Mouse (Mus musculus) neural tube, embryonic 11.5 days (tissue): Measurements from ENCODE around the gene Inka1. TPM values are rescaled to one million over a fixed set of nuclear protein-coding genes. Genes with fewer than 3 reads are reported as not detected.
A peak's percentile ranks its signal among the peaks of the same experiment; 100 is the strongest.

ENCODE experiments used
- ATAC-seq: fragments of 200-750 bp; cut with Nextera tagmentation; 2 replicates; pipeline ENCODE4 v1.8.0; 2017; ENCODE audit warnings: moderate number of reproducible peaks, mild to moderate bottlenecking, moderate TSS enrichment, moderate library complexity; ENCODE audit not compliant: insufficient read depth, low FRiP score, low TSS enrichment
- DNase-seq: peaks from one replicate; pipeline ENCODE4 v3.0.0-alpha.2; 2015; ENCODE audit warnings: low spot score
- H3K27ac ChIP-seq: fragments of 300-500 bp; sonication (generic); 2 replicates; pipeline ENCODE4 v1.5.1; 2014; ENCODE audit warnings: low read depth, mild to moderate bottlenecking, low read length
- H3K27me3 ChIP-seq: fragments of 300-500 bp; sonication (generic); 2 replicates; pipeline ENCODE4 v1.6.1; 2014; ENCODE audit warnings: mild to moderate bottlenecking, low read length, mixed read lengths; ENCODE audit not compliant: control insufficient read depth, insufficient read depth
- H3K36me3 ChIP-seq: fragments of 300-500 bp; sonication (generic); 2 replicates; pipeline ENCODE4 v1.6.1; 2014; ENCODE audit warnings: mild to moderate bottlenecking, low read length, moderate library complexity, mixed read lengths; ENCODE audit not compliant: control insufficient read depth, insufficient read depth
- H3K4me1 ChIP-seq: fragments of 300-500 bp; sonication (generic); 2 replicates; pipeline ENCODE4 v1.6.1; 2014; ENCODE audit warnings: low read length, mixed read lengths; ENCODE audit not compliant: control insufficient read depth, insufficient read depth
- H3K4me2 ChIP-seq: fragments of 300-500 bp; sonication (generic); 2 replicates; pipeline ENCODE4 v1.6.1; 2014; ENCODE audit warnings: low read depth, mild to moderate bottlenecking, moderate library complexity
- H3K4me3 ChIP-seq: fragments of 300-500 bp; sonication (generic); 2 replicates; pipeline ENCODE4 v1.5.1; 2014; ENCODE audit warnings: low read depth, low read length
- H3K9ac ChIP-seq: fragments of 300-500 bp; sonication (generic); 2 replicates; pipeline ENCODE4 v1.6.1; 2014; ENCODE audit warnings: mild to moderate bottlenecking, low read length
- H3K9me3 ChIP-seq: fragments of 300-500 bp; sonication (generic); 2 replicates; pipeline ENCODE4 v1.6.1; 2016; ENCODE audit warnings: low read length; ENCODE audit not compliant: control insufficient read depth
- WGBS: fragments of 180-500 bp; shearing (Covaris S2); extraction: QIAGEN DNeasy Blood & Tissue Kit; methylation state at CpG from one replicate; pipeline ENCODE4 v1.1.7; 2014; 5-methylcytosine and 5-hydroxymethylcytosine counted together
- polyA plus RNA-seq: library from polyadenylated mRNA; unstranded; fragments of >200 nt; fragmentation: Nextera tagmentation; extraction: Ambion mirVana; gene quantifications from 2 replicates; pipeline ENCODE4 v1.2.1, GENCODE M21; 2014

Inka1 gene
- polyA plus RNA-seq, 1 experiment from 2014 or later, result 62.9 TPM

GRCm38 (mm10) chr9:107964681-107965080 is 21.0 kb downstream of the Inka1 start:
- no peak for ATAC-seq
- H3K4me1 ChIP-seq, result no peaks in the 10 kb centered on the region
- DNase-seq, result no peak
- no peak overlapping the region for H3K4me3 ChIP-seq
- H3K9ac ChIP-seq, result no peak overlapping the region
- no peaks in the 10 kb centered on the region; the same call in none of the 2 replicates for H3K36me3 ChIP-seq
- H3K27ac ChIP-seq, result no peak overlapping the region
- H3K9me3 ChIP-seq, result no peaks in the 10 kb centered on the region
- no peaks in the 10 kb centered on the region for H3K27me3 ChIP-seq
- 96% methylated on average over 9 of the region's 9 CpGs for WGBS
- no peak overlapping the region for H3K4me2 ChIP-seq

- DNase-seq, result peak; percentile 83
- H3K4me2 ChIP-seq, result no peak overlapping the region
- no peak for ATAC-seq
- H3K9me3 ChIP-seq, result no peaks in the 10 kb centered on the region
- H3K27ac ChIP-seq, result no peak overlapping the region
- no peak overlapping the region for H3K9ac ChIP-seq
- H3K4me3 ChIP-seq, result no peak overlapping the region
- no peaks in the 10 kb centered on the region for H3K4me1 ChIP-seq
- 27% methylated on average over 5 of the region's 5 CpGs for WGBS
- H3K36me3 ChIP-seq, result peaks cover 4% of the 10 kb centered on the region
- no peaks in the 10 kb centered on the region for H3K27me3 ChIP-seq
Measured at GRCm38 (mm10) chr9:107963700-107964099, 22.0 kb downstream of the Inka1 start.

GRCm38 (mm10) chr9:107962916-107963315 is 22.8 kb downstream of the Inka1 start:
- WGBS, result 94% methylated on average over 9 of the region's 9 CpGs
- no peaks in the 10 kb centered on the region for H3K27me3 ChIP-seq
- H3K9me3 ChIP-seq, result no peaks in the 10 kb centered on the region
- ATAC-seq (no peak), DNase-seq (no peak)
- peaks cover 4% of the 10 kb centered on the region for H3K36me3 ChIP-seq
- no peaks in the 10 kb centered on the region for H3K4me1 ChIP-seq
- no peak overlapping the region for H3K27ac ChIP-seq
- no peak overlapping the region for H3K4me3 ChIP-seq
- H3K4me2 ChIP-seq, result no peak overlapping the region
- H3K9ac ChIP-seq, result no peak overlapping the region

GRCm38 (mm10) chr9:107961881-107962280 is 23.8 kb downstream of the Inka1 start:
- Histone ChIP-seq H3K9ac (no peak overlapping the region), H3K4me3 (no peak overlapping the region), H3K4me1 (no peaks in the 10 kb centered on the region), H3K9me3 (no peaks in the 10 kb centered on the region), H3K27ac (no peak overlapping the region), H3K4me2 (no peak overlapping the region), H3K36me3 (peaks cover 4% of the 10 kb centered on the region), H3K27me3 (no peaks in the 10 kb centered on the region)
- DNase-seq (no peak), ATAC-seq (no peak)
- WGBS, result 68% methylated on average over 5 of the region's 5 CpGs

GRCm38 (mm10) chr9:107961351-107961762 is 24.3 kb downstream of the Inka1 start:
- Histone ChIP-seq H3K27me3 (no peaks in the 10 kb centered on the region), H3K36me3 (peaks cover 4% of the 10 kb centered on the region), H3K4me3 (no peak overlapping the region), H3K27ac (no peak overlapping the region), H3K9me3 (no peaks in the 10 kb centered on the region), H3K9ac (no peak overlapping the region), H3K4me2 (no peak overlapping the region), H3K4me1 (no peaks in the 10 kb centered on the region)
- WGBS, result 80% methylated on average over 10 of the region's 10 CpGs
- ATAC-seq (no peak), DNase-seq (no peak)

- H3K4me1 ChIP-seq, result no peaks in the 10 kb centered on the region
Measured at GRCm38 (mm10) chr9:107960928-107961327, 24.8 kb downstream of the Inka1 start.

GRCm38 (mm10) chr9:107959896-107960295 is 25.8 kb downstream of the Inka1 start:
- H3K4me3 ChIP-seq, result no peak overlapping the region
- no peak overlapping the region for H3K9ac ChIP-seq
- no peaks in the 10 kb centered on the region for H3K4me1 ChIP-seq
- no peak overlapping the region for H3K4me2 ChIP-seq
- H3K27ac ChIP-seq, result no peak overlapping the region
- H3K27me3 ChIP-seq, result no peaks in the 10 kb centered on the region
- peaks cover 4% of the 10 kb centered on the region for H3K36me3 ChIP-seq
- ATAC-seq, result no peak
- WGBS, result 42% methylated on average over 6 of the region's 6 CpGs
- no peaks in the 10 kb centered on the region for H3K9me3 ChIP-seq
- no peak for DNase-seq

More at GRCm38 (mm10) chr9:107960928-107961327, 24.8 kb downstream of the Inka1 start:
- Histone ChIP-seq H3K9me3 (no peaks in the 10 kb centered on the region), H3K4me3 (no peak overlapping the region), H3K4me2 (no peak overlapping the region), H3K9ac (no peak overlapping the region), H3K36me3 (peaks cover 4% of the 10 kb centered on the region), H3K27me3 (no peaks in the 10 kb centered on the region), H3K27ac (no peak overlapping the region)
- ATAC-seq, result no peak
- 85% methylated on average over 4 of the region's 4 CpGs for WGBS
- no peak for DNase-seq

GRCm38 (mm10) chr9:107957141-107957540 is 28.5 kb downstream of the Inka1 start:
- H3K36me3 ChIP-seq, result peaks cover 4% of the 10 kb centered on the region
- ATAC-seq (no peak), DNase-seq (no peak)
- no peak overlapping the region for H3K9ac ChIP-seq
- H3K9me3 ChIP-seq, result no peaks in the 10 kb centered on the region
- H3K27ac ChIP-seq, result no peak overlapping the region
- no peaks in the 10 kb centered on the region for H3K4me1 ChIP-seq
- no peak overlapping the region for H3K4me2 ChIP-seq
- H3K27me3 ChIP-seq, result no peaks in the 10 kb centered on the region
- 38% methylated on average over 6 of the region's 6 CpGs for WGBS
- H3K4me3 ChIP-seq, result no peak overlapping the region

- Histone ChIP-seq H3K36me3 (peaks cover 4% of the 10 kb centered on the region), H3K9me3 (no peaks in the 10 kb centered on the region), H3K4me2 (no peak overlapping the region), H3K27ac (no peak overlapping the region), H3K27me3 (no peaks in the 10 kb centered on the region), H3K4me3 (no peak overlapping the region), H3K9ac (no peak overlapping the region), H3K4me1 (peaks cover 5% of the 10 kb centered on the region)
- WGBS, result 83% methylated on average over 6 of the region's 6 CpGs
- DNase-seq, result no peak
- ATAC-seq, result no peak
Measured at GRCm38 (mm10) chr9:107955613-107956289, 29.9 kb downstream of the Inka1 start.
